Mouse (Mus musculus) T-cell, adult 2 months (primary cell): ENCODE measurements around the gene Bri3bp.
"Not testable (repeated sequence)": the region's sequence is repeated elsewhere in the genome, so short reads cannot be mapped to it uniquely, and the experiment has no call there.

ENCODE experiments used
- DNase-seq: peaks from one replicate; pipeline ENCODE4 v3.0.0; 2022; ENCODE audit warnings: low spot score

The Bri3bp gene

GRCm38 (mm10) chr5:125441234-125442114 is at the start of gene Bri3bp:
Bri3bp (plus strand) TSS chr5:125441568.
- peak; percentile 61 for DNase-seq

- no peak for DNase-seq
Measured at GRCm38 (mm10) chr5:125391609-125392008, 49.8 kb upstream of the Bri3bp start.

- not testable (repeated sequence) for DNase-seq
Measured at GRCm38 (mm10) chr5:125392176-125392575, 49.2 kb upstream of the Bri3bp start.

- DNase-seq: no peak
Measured at GRCm38 (mm10) chr5:125392618-125392976, 48.8 kb upstream of the Bri3bp start.

GRCm38 (mm10) chr5:125392977-125393621 is 48.3 kb upstream of the Bri3bp start:
- peak; percentile 93 for DNase-seq

- peak; percentile 77 for DNase-seq
Measured at GRCm38 (mm10) chr5:125393622-125394603, 47.5 kb upstream of the Bri3bp start.

GRCm38 (mm10) chr5:125395008-125395407 is 46.4 kb upstream of the Bri3bp start:
- no peak for DNase-seq

- DNase-seq: no peak
Measured at GRCm38 (mm10) chr5:125400903-125401302, 40.5 kb upstream of the Bri3bp start.

- DNase-seq: no peak
Measured at GRCm38 (mm10) chr5:125402476-125402875, 38.9 kb upstream of the Bri3bp start.

- no peak for DNase-seq
Measured at GRCm38 (mm10) chr5:125402991-125403390, 38.4 kb upstream of the Bri3bp start.

- DNase-seq: peak; percentile 59
Measured at GRCm38 (mm10) chr5:125403481-125404465, 37.6 kb upstream of the Bri3bp start.

- DNase-seq: no peak
Measured at GRCm38 (mm10) chr5:125404536-125404902, 36.8 kb upstream of the Bri3bp start.

GRCm38 (mm10) chr5:125404903-125405545 is 36.3 kb upstream of the Bri3bp start:
- peak; percentile 38 for DNase-seq

- peak; percentile 86 for DNase-seq
Measured at GRCm38 (mm10) chr5:125405546-125406248, 35.7 kb upstream of the Bri3bp start.

GRCm38 (mm10) chr5:125406322-125407016 is 34.9 kb upstream of the Bri3bp start:
- peak; percentile 75 for DNase-seq

- no peak for DNase-seq
Measured at GRCm38 (mm10) chr5:125407020-125407830, 34.1 kb upstream of the Bri3bp start.

- DNase-seq: no peak
Measured at GRCm38 (mm10) chr5:125407910-125408575, 33.3 kb upstream of the Bri3bp start.

GRCm38 (mm10) chr5:125408842-125409241 is 32.5 kb upstream of the Bri3bp start:
- peak; percentile 79 for DNase-seq
